Mouse (Mus musculus) neural tube, embryonic 11.5 days (tissue): ENCODE results near the gene Tmem242. TPM values are rescaled to one million over a fixed set of nuclear protein-coding genes. Genes with fewer than 3 reads are reported as not detected.

Source experiments
- ATAC-seq: fragments of 200-750 bp; cut with Nextera tagmentation; 2 replicates; pipeline ENCODE4 v1.8.0; 2017; ENCODE audit warnings: moderate number of reproducible peaks, mild to moderate bottlenecking, moderate TSS enrichment, moderate library complexity; ENCODE audit not compliant: insufficient read depth, low FRiP score, low TSS enrichment
- DNase-seq: peaks from one replicate; pipeline ENCODE4 v3.0.0-alpha.2; 2015; ENCODE audit warnings: low spot score
- H3K27ac ChIP-seq: fragments of 300-500 bp; sonication (generic); 2 replicates; pipeline ENCODE4 v1.5.1; 2014; ENCODE audit warnings: low read depth, mild to moderate bottlenecking, low read length
- H3K27me3 ChIP-seq: fragments of 300-500 bp; sonication (generic); 2 replicates; pipeline ENCODE4 v1.6.1; 2014; ENCODE audit warnings: mild to moderate bottlenecking, low read length, mixed read lengths; ENCODE audit not compliant: control insufficient read depth, insufficient read depth
- H3K36me3 ChIP-seq: fragments of 300-500 bp; sonication (generic); 2 replicates; pipeline ENCODE4 v1.6.1; 2014; ENCODE audit warnings: mild to moderate bottlenecking, low read length, moderate library complexity, mixed read lengths; ENCODE audit not compliant: control insufficient read depth, insufficient read depth
- H3K4me1 ChIP-seq: fragments of 300-500 bp; sonication (generic); 2 replicates; pipeline ENCODE4 v1.6.1; 2014; ENCODE audit warnings: low read length, mixed read lengths; ENCODE audit not compliant: control insufficient read depth, insufficient read depth
- H3K4me2 ChIP-seq: fragments of 300-500 bp; sonication (generic); 2 replicates; pipeline ENCODE4 v1.6.1; 2014; ENCODE audit warnings: low read depth, mild to moderate bottlenecking, moderate library complexity
- H3K4me3 ChIP-seq: fragments of 300-500 bp; sonication (generic); 2 replicates; pipeline ENCODE4 v1.5.1; 2014; ENCODE audit warnings: low read depth, low read length
- H3K9ac ChIP-seq: fragments of 300-500 bp; sonication (generic); 2 replicates; pipeline ENCODE4 v1.6.1; 2014; ENCODE audit warnings: mild to moderate bottlenecking, low read length
- H3K9me3 ChIP-seq: fragments of 300-500 bp; sonication (generic); 2 replicates; pipeline ENCODE4 v1.6.1; 2016; ENCODE audit warnings: low read length; ENCODE audit not compliant: control insufficient read depth
- WGBS: fragments of 180-500 bp; shearing (Covaris S2); extraction: QIAGEN DNeasy Blood & Tissue Kit; methylation state at CpG from one replicate; pipeline ENCODE4 v1.1.7; 2014; 5-methylcytosine and 5-hydroxymethylcytosine counted together
- polyA plus RNA-seq: library from polyadenylated mRNA; unstranded; fragments of >200 nt; fragmentation: Nextera tagmentation; extraction: Ambion mirVana; gene quantifications from 2 replicates; pipeline ENCODE4 v1.2.1, GENCODE M21; 2014

Gene Tmem242
- polyA plus RNA-seq, 1 experiment from 2014 or later = 118 TPM

DNA sequence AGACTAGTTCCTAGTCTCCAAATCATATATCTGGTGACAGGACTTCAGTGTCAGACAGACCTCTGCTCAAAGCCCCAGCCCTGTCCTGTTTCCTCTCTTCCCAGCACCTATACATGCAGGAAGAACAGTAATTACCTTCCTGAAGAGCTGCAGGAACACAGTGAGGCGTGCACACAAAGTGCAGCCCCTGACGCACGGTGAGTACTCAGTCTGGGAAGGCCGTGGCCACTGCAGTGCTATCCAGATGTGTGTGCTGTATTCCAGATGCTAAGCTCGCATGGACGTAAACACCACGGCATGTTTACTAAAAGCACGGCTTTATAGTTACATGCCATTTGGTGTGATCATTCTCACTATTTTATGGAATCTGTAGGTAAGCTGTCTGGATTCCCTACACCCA, 27.8 kb downstream of the Tmem242 start:
- no peaks in the 10 kb centered on the region for H3K9me3 ChIP-seq
- 95% methylated on average over 8 of the region's 8 CpGs for WGBS

DNA sequence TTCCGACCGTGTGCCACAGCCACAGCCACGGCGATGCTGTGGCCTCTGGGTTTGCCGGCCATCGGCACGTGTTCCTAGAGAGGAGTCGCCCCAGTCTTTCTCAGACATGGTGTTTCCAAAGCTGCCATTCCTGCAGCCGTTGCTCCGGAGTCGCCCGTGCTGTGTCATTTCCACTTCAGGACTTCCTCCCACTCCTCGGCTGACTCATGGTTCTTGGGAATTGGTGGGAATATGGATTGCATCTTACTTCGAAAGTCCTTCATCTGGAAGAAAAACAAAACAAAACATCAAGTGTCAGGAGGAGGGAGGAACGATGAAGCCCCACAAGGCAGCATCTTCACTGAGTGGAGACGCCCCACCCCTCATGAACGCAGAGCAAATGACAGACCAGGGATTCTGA, 28.9 kb downstream of the Tmem242 start:
- H3K36me3 ChIP-seq = peaks cover 2% of the 10 kb centered on the region; the same call in 1 of the 2 replicates
- H3K27me3 ChIP-seq = no peaks in the 10 kb centered on the region
- no peaks in the 10 kb centered on the region for H3K9me3 ChIP-seq
- H3K4me3 ChIP-seq = no peak overlapping the region
- DNase-seq (no peak), ATAC-seq (no peak)
- no peaks in the 10 kb centered on the region for H3K4me1 ChIP-seq
- 93% methylated on average over 17 of the region's 17 CpGs for WGBS
- H3K27ac ChIP-seq = no peak overlapping the region
- H3K9ac ChIP-seq = no peak overlapping the region
- H3K4me2 ChIP-seq = no peak overlapping the region

More for the DNA sequence above, 27.8 kb downstream of the Tmem242 start:
- Histone ChIP-seq H3K4me2 (no peak overlapping the region), H3K4me3 (no peak overlapping the region), H3K9ac (no peak overlapping the region), H3K36me3 (peaks cover 2% of the 10 kb centered on the region; the same call in 1 of the 2 replicates), H3K4me1 (no peaks in the 10 kb centered on the region), H3K27me3 (no peaks in the 10 kb centered on the region), H3K27ac (no peak overlapping the region)
- no peak for DNase-seq
- ATAC-seq = no peak

DNA sequence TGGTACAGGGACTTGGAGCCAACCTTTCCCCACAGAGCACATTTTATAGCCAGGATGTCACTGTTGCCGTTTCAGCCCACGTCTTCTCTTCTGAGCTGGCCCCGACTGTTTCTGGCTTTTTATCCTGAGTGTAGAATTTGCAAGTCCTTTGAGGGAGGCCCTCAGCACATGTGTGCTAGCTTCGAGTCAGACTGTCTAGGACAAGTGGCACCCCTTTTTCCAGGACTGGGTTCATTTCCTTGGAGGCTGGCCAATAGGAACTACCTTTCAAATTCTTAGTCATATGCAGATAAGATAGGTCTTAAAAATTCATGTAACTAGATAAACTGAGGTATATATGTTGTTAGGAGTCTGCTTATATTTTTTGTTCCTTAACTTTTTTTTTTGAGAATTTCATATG, 29.7 kb downstream of the Tmem242 start:
- H3K36me3 ChIP-seq = peaks cover 2% of the 10 kb centered on the region; the same call in 1 of the 2 replicates
- WGBS = 79% methylated on average over 4 of the region's 4 CpGs
- no peaks in the 10 kb centered on the region for H3K9me3 ChIP-seq
- DNase-seq (no peak), ATAC-seq (no peak)
- no peak overlapping the region for H3K9ac ChIP-seq
- no peak overlapping the region for H3K4me3 ChIP-seq
- no peaks in the 10 kb centered on the region for H3K4me1 ChIP-seq
- H3K27ac ChIP-seq = no peak overlapping the region
- H3K27me3 ChIP-seq = no peaks in the 10 kb centered on the region
- H3K4me2 ChIP-seq = no peak overlapping the region

DNA sequence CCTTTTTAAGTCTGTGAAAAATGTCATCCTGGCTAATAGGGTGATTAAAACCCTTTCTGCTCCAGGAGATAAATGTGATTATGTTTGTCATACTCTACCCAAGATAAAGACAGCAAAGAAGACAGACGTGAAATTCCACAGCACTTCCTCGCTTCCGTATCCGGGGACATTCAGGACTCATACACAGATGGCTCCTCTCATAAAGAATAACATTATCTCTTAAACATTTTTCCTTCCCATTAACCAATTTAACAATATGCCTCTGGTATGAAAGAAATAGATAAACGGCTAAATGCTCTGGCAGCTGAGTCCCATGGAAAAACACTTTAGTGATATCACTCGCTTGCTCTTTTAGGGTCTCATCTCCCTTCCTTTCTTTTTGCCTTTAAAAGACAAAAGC, 33.0 kb downstream of the Tmem242 start:
- no peak overlapping the region for H3K27ac ChIP-seq
- no peak overlapping the region for H3K4me3 ChIP-seq
- ATAC-seq (no peak), DNase-seq (no peak)
- no peaks in the 10 kb centered on the region for H3K4me1 ChIP-seq
- no peak overlapping the region for H3K4me2 ChIP-seq
- WGBS = 80% methylated on average over 6 of the region's 6 CpGs
- H3K36me3 ChIP-seq = peaks cover 2% of the 10 kb centered on the region; the same call in 1 of the 2 replicates
- H3K9me3 ChIP-seq = no peaks in the 10 kb centered on the region
- no peaks in the 10 kb centered on the region for H3K27me3 ChIP-seq
- H3K9ac ChIP-seq = no peak overlapping the region

DNA sequence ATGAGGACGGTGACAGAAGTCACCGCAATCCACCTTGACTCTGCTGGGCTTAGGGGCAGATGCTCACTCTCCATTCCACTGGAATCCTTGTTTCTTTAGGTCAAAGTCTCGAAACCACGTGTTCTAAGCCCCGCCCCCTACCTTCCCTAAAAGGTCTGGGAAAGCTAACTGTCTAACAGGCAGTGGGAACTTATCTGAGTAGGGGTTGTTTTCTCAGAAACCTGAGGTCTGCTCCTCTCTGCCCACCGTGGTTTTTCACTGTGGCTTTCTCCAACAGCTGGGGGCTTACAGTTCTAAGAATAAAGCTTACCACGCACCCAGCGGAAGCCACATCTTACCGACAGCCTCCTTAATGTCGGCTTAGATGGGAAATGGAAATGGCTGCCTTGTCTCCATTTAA, 33.5 kb downstream of the Tmem242 start:
- no peak for ATAC-seq
- no peak overlapping the region for H3K27ac ChIP-seq
- no peaks in the 10 kb centered on the region for H3K4me1 ChIP-seq
- no peak overlapping the region for H3K4me2 ChIP-seq
- no peak for DNase-seq
- H3K36me3 ChIP-seq = no peaks in the 10 kb centered on the region
- WGBS = 47% methylated on average over 10 of the region's 10 CpGs
- H3K9ac ChIP-seq = no peak overlapping the region
- no peak overlapping the region for H3K4me3 ChIP-seq
- no peaks in the 10 kb centered on the region for H3K27me3 ChIP-seq
- H3K9me3 ChIP-seq = no peaks in the 10 kb centered on the region

DNA sequence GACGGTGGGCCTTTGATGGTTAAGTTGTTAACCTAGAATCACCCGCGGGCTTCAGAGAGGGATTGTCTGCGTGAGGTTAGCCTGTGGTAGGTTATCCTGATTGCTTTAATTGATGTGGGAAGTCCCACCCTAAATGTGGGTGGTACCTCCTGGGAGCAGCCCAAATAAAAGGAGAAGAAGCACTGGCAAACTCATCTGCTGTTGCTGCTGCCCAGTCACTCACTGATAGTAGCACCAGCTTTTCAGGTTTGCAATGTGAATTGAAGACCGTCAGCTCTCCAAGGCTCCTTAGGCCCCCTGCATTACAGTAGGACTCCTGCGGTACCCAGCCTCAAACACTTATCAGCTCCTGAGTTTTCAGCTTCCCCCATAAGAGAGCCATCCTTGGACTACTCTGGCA, 36.2 kb downstream of the Tmem242 start:
- DNase-seq (no peak), ATAC-seq (no peak)
- Histone ChIP-seq H3K9me3 (no peaks in the 10 kb centered on the region), H3K4me1 (no peaks in the 10 kb centered on the region), H3K36me3 (no peaks in the 10 kb centered on the region), H3K9ac (no peak overlapping the region), H3K27me3 (no peaks in the 10 kb centered on the region), H3K27ac (no peak overlapping the region), H3K4me2 (no peak overlapping the region), H3K4me3 (no peak overlapping the region)
- 80% methylated on average over 6 of the region's 6 CpGs for whole genome bisulfite sequencing

DNA sequence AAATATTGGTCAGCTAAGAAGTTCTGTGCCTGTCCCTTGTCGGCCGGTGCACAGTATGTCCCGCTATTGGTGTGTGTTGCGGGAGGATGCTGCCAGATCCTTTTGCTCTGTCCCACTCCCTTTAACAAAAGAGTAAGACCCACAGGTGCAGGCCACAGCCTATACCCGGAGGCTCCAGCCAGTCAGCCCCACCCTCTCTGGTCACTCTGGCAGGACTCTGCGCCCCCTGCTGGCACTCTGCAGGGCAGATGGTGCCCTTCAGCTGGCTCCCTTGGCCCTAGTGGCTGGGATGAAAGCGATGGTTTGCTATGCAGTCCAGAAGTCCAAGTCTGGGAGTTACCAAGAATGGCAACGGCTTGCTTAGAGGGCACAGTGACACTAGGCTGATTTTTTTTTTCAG, 37.4 kb downstream of the Tmem242 start:
- no peaks in the 10 kb centered on the region for H3K27me3 ChIP-seq
- H3K4me3 ChIP-seq = no peak overlapping the region
- no peaks in the 10 kb centered on the region for H3K4me1 ChIP-seq
- no peaks in the 10 kb centered on the region for H3K9me3 ChIP-seq
- WGBS = 22% methylated on average over 8 of the region's 8 CpGs
- DNase-seq = peak; percentile 81
- H3K9ac ChIP-seq = no peak overlapping the region
- ATAC-seq = peak; percentile 73; the same call in 1 of the 2 replicates
- no peaks in the 10 kb centered on the region for H3K36me3 ChIP-seq
- H3K27ac ChIP-seq = no peak overlapping the region
- no peak overlapping the region for H3K4me2 ChIP-seq

DNA sequence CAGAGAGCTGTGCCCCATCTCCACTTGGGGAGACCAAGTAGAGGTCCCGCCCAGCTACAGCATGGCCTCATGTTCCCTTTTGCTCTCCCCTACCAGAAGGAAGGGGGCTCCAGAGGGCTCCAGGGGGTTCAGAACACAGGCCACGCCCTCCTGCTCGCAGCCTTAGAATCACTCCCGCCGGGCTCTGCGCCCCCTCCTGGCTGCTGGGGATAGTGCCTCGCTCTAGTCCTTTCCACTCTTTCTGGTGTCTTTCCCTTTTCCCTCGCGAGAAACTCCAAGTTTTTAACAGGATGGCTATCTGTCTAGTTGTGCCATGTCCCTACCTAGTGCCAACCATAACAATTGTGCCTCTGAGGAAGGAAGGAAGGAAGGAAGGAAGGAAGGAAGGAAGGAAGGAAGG, 38.0 kb downstream of the Tmem242 start:
- H3K9ac ChIP-seq = no peak overlapping the region
- H3K27me3 ChIP-seq = no peaks in the 10 kb centered on the region
- no peak overlapping the region for H3K27ac ChIP-seq
- ATAC-seq (peak; percentile 56; the same call in 1 of the 2 replicates), DNase-seq (peak; percentile 83)
- H3K9me3 ChIP-seq = no peaks in the 10 kb centered on the region
- 5% methylated on average over 9 of the region's 9 CpGs for WGBS
- no peaks in the 10 kb centered on the region for H3K4me1 ChIP-seq
- H3K4me2 ChIP-seq = no peak overlapping the region
- H3K4me3 ChIP-seq = no peak overlapping the region
- H3K36me3 ChIP-seq = no peaks in the 10 kb centered on the region

DNA sequence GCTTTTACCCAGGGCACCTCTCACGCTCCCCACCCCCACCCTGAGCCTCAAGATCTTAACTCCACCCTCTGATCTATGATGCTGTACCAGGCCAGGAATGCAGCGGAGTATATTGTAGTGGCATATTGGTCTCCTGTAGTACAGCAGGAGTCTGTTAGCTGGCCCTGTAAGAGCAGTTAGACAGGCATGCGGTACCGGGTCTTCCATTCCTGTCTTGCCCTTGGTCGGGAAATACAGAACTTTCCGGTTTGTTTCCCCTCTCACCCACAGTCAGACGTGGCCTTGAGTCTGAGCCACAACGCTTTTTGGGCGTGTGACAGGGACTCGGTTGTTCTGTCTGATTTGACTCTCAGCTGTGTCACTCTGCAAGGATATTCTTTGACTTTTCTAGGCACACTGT, 38.8 kb downstream of the Tmem242 start:
- Histone ChIP-seq H3K9me3 (no peaks in the 10 kb centered on the region), H3K4me1 (no peaks in the 10 kb centered on the region), H3K4me2 (no peak overlapping the region), H3K9ac (no peak overlapping the region), H3K27me3 (no peaks in the 10 kb centered on the region), H3K4me3 (no peak overlapping the region), H3K36me3 (no peaks in the 10 kb centered on the region), H3K27ac (no peak overlapping the region)
- ATAC-seq (no peak), DNase-seq (no peak)
- 91% methylated on average over 10 of the region's 10 CpGs for WGBS
